ENCODE assay signal across 10 mouse cellular contexts in the genomic region with DNA sequence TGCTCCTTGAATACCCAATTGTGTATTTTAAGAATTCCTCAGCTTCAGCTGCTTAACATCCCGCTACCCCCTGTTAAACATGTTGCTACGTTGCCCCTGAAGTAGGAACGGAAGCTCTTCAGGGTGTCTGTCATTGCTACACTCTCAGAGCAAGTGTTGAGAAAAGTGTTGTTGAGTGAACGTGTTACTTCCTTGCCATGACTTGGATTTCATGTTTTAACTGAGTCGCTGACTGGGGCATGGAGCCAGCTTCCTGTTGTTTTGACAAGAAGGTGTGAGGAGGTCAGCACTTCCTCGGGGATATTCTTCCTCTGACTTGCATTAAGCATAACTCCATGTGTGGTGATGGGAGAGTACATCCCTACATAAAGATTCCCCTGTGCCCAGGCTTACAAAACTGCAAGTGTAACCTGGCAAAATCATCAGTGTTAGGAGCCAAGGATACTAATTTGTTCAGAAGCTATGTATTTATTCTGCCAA. TPM values are rescaled to one million over a fixed set of nuclear protein-coding genes. Genes with fewer than 3 reads are reported as not detected.
DNase-seq lines count a peak whose midpoint lies in the region; ATAC-seq and TF ChIP-seq lines count a peak whose summit lies in the region.
"Had no signal": no experiment of that assay in that cellular context is flagged by ENCODE, and none has a peak within 500 bp of the region (broad histone marks: within the 10 kb centered on the region; RNA-seq: fewer than 3 reads in every experiment).

No protein-coding gene starts in this region.

- H3K4me2 ChIP-seq in embryonic facial prominence, embryonic 14.5 days (ENCODE audit: low read depth, low read length): no peak overlapping the region

- no peaks in the 10 kb centered on the region for H3K9me3 ChIP-seq in embryonic facial prominence, embryonic 14.5 days (ENCODE audit: control insufficient read depth, low read length)
- no peaks in the 10 kb centered on the region for H3K9me3 ChIP-seq in embryonic facial prominence, embryonic 10.5 days

- no peak for TF ChIP-seq POLR2A in thymus, adult 2 months (IDR thresholded peaks at IDR 0.05; ENCODE audit: control insufficient read depth, extremely low read depth, insufficient read depth, low read length, poor library complexity)

- H3K36me3 ChIP-seq in embryonic facial prominence, embryonic 14.5 days (ENCODE audit: control insufficient read depth, insufficient read depth, low read length): no peaks in the 10 kb centered on the region
- H3K36me3 ChIP-seq in embryonic facial prominence, embryonic 10.5 days (replicated peaks): no peaks in the 10 kb centered on the region
- H3K36me3 ChIP-seq in thymus, adult 2 months (ENCODE audit: control insufficient read depth, insufficient read depth, low read length): no peaks in the 10 kb centered on the region

- no peaks in the 10 kb centered on the region for H3K4me1 ChIP-seq in embryonic facial prominence, embryonic 14.5 days (ENCODE audit: control insufficient read depth, insufficient read depth, low read length)
- H3K4me1 ChIP-seq in embryonic facial prominence, embryonic 10.5 days: peaks cover 8% of the 10 kb centered on the region
- no peaks in the 10 kb centered on the region; the same call in 1 of the 2 replicates for H3K4me1 ChIP-seq in thymus, adult 2 months (replicated peaks; ENCODE audit: control insufficient read depth, insufficient read depth, low read length)

- H3K27ac ChIP-seq in embryonic facial prominence, embryonic 14.5 days (replicated peaks; ENCODE audit: low read depth, low read length): no peak overlapping the region
- H3K27ac ChIP-seq in embryonic facial prominence, embryonic 10.5 days (replicated peaks): no peak overlapping the region
- no peak overlapping the region for H3K27ac ChIP-seq in thymus, adult 2 months (ENCODE audit: control insufficient read depth, insufficient read depth, low read length)
- H3K27ac ChIP-seq: macrophage had no signal

- 33% methylated on average over 6 of the region's 6 CpGs for WGBS in embryonic facial prominence, embryonic 14.5 days
- 54% methylated on average over 6 of the region's 6 CpGs for WGBS in embryonic facial prominence, embryonic 10.5 days
- WGBS in thymus, adult 2 months: 57% methylated on average over 6 of the region's 6 CpGs

- no peak for TF ChIP-seq CTCF in thymus, adult 2 months (IDR thresholded peaks at IDR 0.05; ENCODE audit: borderline replicate concordance, control insufficient read depth, extremely low read depth, insufficient read depth, low read length, poor library complexity)

- H3K4me3 ChIP-seq in embryonic facial prominence, embryonic 14.5 days (ENCODE audit: low read depth, low read length): no peak overlapping the region
- H3K4me3 ChIP-seq in embryonic facial prominence, embryonic 10.5 days: no peak overlapping the region
- no peak overlapping the region for H3K4me3 ChIP-seq in thymus, adult 2 months (ENCODE audit: control insufficient read depth, insufficient read depth, low read length)

- no peaks in the 10 kb centered on the region for H3K27me3 ChIP-seq in embryonic facial prominence, embryonic 14.5 days (replicated peaks; ENCODE audit: control insufficient read depth, insufficient read depth, low read length)
- no peaks in the 10 kb centered on the region for H3K27me3 ChIP-seq in embryonic facial prominence, embryonic 10.5 days (replicated peaks; ENCODE audit: low read depth, poor library complexity, severe bottlenecking)
- H3K27me3 ChIP-seq in thymus, adult 2 months (ENCODE audit: control insufficient read depth, insufficient read depth, low read length): no peaks in the 10 kb centered on the region

- peak; percentile 56 for DNase-seq in embryonic facial prominence, embryonic 14.5 days (ENCODE audit: low spot score)
- DNase-seq in embryonic facial prominence, embryonic 10.5 days (ENCODE audit: low spot score): no peak
- peak; percentile 6 for DNase-seq in thymus, postnatal 14 days
- no peak for DNase-seq in thymus, adult 2 months
- peak; percentile 66 for DNase-seq in kidney, postnatal 10 days
- DNase-seq in layer of hippocampus, postnatal 10 days (ENCODE audit: low spot score in 2 of 2): no peak
- DNase-seq in thymus, postnatal 36 days: no peak
- no peak for DNase-seq in right cerebral cortex, postnatal 25 days
- DNase-seq: thymus, adult 18-20 months had no signal

- H3K9ac ChIP-seq in embryonic facial prominence, embryonic 14.5 days (ENCODE audit: low read depth, low read length): no peak overlapping the region

- ATAC-seq in embryonic facial prominence, embryonic 14.5 days (ENCODE audit: low read depth): no peak

RNA-seq across cellular contexts. Expression of a gene that starts 25.5 kb away (rescaled TPM):
- 32.5 and 33.7 TPM in 2 replicates for polyA plus RNA-seq in embryonic facial prominence, embryonic 14.5 days (2014; fragmentation: Nextera tagmentation; extraction: Ambion mirVana)
- 29.5 and 31.7 TPM in 2 replicates for polyA plus RNA-seq in embryonic facial prominence, embryonic 10.5 days (2016; fragmentation: Nextera tagmentation; extraction: Ambion mirVana)
- polyA plus RNA-seq in thymus, adult 2 months (2012; rRNA removed): 11.2 and 12.6 TPM in 2 replicates
- total RNA-seq in layer of hippocampus, postnatal 10 days (2021): 10 to 100 TPM; 47.7 to 52.7 TPM

Comparison
In these comparisons a context has a peak if more than half of its experiments do, and no peak if none do; other contexts are left out.
1. DNase-seq: peak in embryonic facial prominence, embryonic 14.5 days (single experiment), thymus, postnatal 14 days (single experiment) and kidney, postnatal 10 days (single experiment); none in embryonic facial prominence, embryonic 10.5 days (single experiment), thymus, adult 2 months (single experiment), layer of hippocampus, postnatal 10 days (0 of 2), thymus, postnatal 36 days (0 of 2) and right cerebral cortex, postnatal 25 days (single experiment).